Mouse (Mus musculus) midbrain, postnatal 0 days (tissue): ENCODE results near the gene Fryl. TPM values are rescaled to one million over a fixed set of nuclear protein-coding genes. Genes with fewer than 3 reads are reported as not detected.

Experiments used
- ATAC-seq: fragments of 200-750 bp; cut with Nextera tagmentation; 2 replicates; pipeline ENCODE4 v1.8.0; 2017; ENCODE audit warnings: moderate number of reproducible peaks, mild to moderate bottlenecking, moderate TSS enrichment, moderate library complexity; ENCODE audit not compliant: low FRiP score
- DNase-seq: peaks from one replicate; pipeline ENCODE4 v3.0.0-alpha.2; 2015; ENCODE audit warnings: low spot score
- H3K27ac ChIP-seq: fragments of 300-500 bp; sonication (generic); 2 replicates; pipeline ENCODE4 v1.5.1; 2014; ENCODE audit warnings: low read depth, mild to moderate bottlenecking, low read length, mixed read lengths
- H3K27me3 ChIP-seq: fragments of 300-500 bp; sonication (generic); 2 replicates; pipeline ENCODE4 v1.6.1; 2014; ENCODE audit warnings: low read length, control low read depth, mixed read lengths; ENCODE audit not compliant: insufficient read depth
- H3K36me3 ChIP-seq: fragments of 300-500 bp; sonication (generic); 2 replicates; pipeline ENCODE4 v1.6.1; 2014; ENCODE audit warnings: low read length, control low read depth, mixed read lengths; ENCODE audit not compliant: insufficient read depth
- H3K4me1 ChIP-seq: fragments of 300-500 bp; sonication (generic); 2 replicates; pipeline ENCODE4 v1.6.1; 2014; ENCODE audit warnings: mild to moderate bottlenecking, control low read depth, antibody characterized with exemption, low read length, mixed read lengths; ENCODE audit not compliant: insufficient read depth
- H3K4me2 ChIP-seq: fragments of 300-500 bp; sonication (generic); 2 replicates; pipeline ENCODE4 v1.6.1; 2014; ENCODE audit warnings: low read depth, mild to moderate bottlenecking, low read length, mixed read lengths; ENCODE audit not compliant: poor library complexity, severe bottlenecking
- H3K4me3 ChIP-seq: fragments of 300-500 bp; sonication (generic); 2 replicates; pipeline ENCODE4 v1.5.1; 2014; ENCODE audit warnings: low read depth, mild to moderate bottlenecking, low read length, moderate library complexity
- H3K9ac ChIP-seq: fragments of 300-500 bp; sonication (generic); replicated peaks from 2 replicates; pipeline ENCODE4 v1.6.1; 2014; ENCODE audit warnings: mild to moderate bottlenecking, low read length, moderate library complexity, mixed read lengths; ENCODE audit not compliant: poor library complexity, severe bottlenecking
- H3K9me3 ChIP-seq: fragments of 300-500 bp; sonication (generic); 2 replicates; pipeline ENCODE4 v1.6.1; 2016; ENCODE audit warnings: low read length, control low read depth
- CTCF ChIP-seq: IDR thresholded peaks from 2 replicates; pipeline ENCODE4 v1.5.1; 2016; ENCODE audit warnings: antibody characterized with exemption, mild to moderate bottlenecking
- WGBS: fragments of 180-500 bp; shearing (Covaris S2); extraction: QIAGEN DNeasy Blood & Tissue Kit; methylation state at CpG from one replicate; pipeline ENCODE4 v1.1.7; 2014; 5-methylcytosine and 5-hydroxymethylcytosine counted together
- polyA plus RNA-seq: library from polyadenylated mRNA; unstranded; fragments of >200 nt; fragmentation: Nextera tagmentation; extraction: Ambion mirVana; gene quantifications from 2 replicates; pipeline ENCODE4 v1.2.1, GENCODE M21; 2015
- total RNA-seq: library from RNA; depleted of rRNA; stranded (reverse); fragments of >200 nt; gene quantifications from 2 replicates; pipeline ENCODE4 v1.2.3, GENCODE M21; 2014

Gene Fryl
- total and polyA plus RNA-seq, 2 experiments from 2014 or later = 23.8 to 52.8 TPM

DNA sequence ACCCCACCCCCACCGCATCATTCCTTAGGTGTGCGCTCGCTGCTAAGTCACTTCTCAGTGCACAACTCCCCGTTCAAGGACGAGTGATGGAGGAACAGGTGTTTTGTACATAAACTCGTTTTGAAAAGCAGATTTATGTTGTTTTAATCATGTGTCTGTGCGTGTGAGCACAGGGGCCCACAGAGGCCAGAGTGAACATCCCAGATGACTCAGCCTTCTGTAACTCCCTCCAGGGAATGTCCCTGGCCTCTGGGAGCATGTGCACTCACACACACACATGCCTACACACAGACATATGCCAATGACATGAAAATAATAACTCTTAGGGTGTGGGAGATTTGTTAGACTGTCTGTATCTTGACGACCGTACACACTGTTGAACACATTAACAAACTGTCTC is 118.9 kb downstream of the Fryl start:
- no peak overlapping the region for H3K9ac ChIP-seq
- no peaks in the 10 kb centered on the region for H3K9me3 ChIP-seq
- no peak overlapping the region for H3K27ac ChIP-seq
- DNase-seq (no peak), ATAC-seq (no peak)
- no peak overlapping the region for H3K4me2 ChIP-seq
- H3K4me3 ChIP-seq = no peak overlapping the region
- WGBS = 91% methylated on average over 9 of the region's 9 CpGs
- H3K4me1 ChIP-seq = no peaks in the 10 kb centered on the region
- no peak for TF ChIP-seq CTCF
- H3K27me3 ChIP-seq = no peaks in the 10 kb centered on the region
- peaks cover 3% of the 10 kb centered on the region; the same call in 1 of the 2 replicates for H3K36me3 ChIP-seq

DNA sequence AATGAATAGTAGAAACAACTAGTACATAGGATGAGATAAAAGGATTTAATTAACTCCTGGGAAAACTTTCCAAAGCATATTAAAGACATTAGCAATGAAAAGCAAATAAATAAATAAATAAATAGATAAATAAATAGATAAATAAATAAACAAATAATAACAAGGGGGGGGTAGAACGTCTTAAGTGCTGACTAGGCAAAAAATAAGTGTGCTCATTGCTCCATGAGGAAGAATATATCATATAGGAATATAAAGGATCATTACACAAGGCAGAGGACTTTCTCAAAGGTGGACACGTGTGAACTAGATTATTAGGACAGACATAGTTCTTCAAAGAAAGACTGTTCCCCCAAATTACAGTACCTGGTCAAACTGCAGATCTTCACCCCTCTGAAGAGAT is 120.5 kb downstream of the Fryl start:
- ATAC-seq (no peak), DNase-seq (no peak)
- H3K27ac ChIP-seq = no peak overlapping the region
- no peak overlapping the region for H3K4me2 ChIP-seq
- H3K9me3 ChIP-seq = no peaks in the 10 kb centered on the region
- TF ChIP-seq CTCF = no peak
- no peak overlapping the region for H3K4me3 ChIP-seq
- no peaks in the 10 kb centered on the region for H3K27me3 ChIP-seq
- 87% methylated on average over 2 of the region's 2 CpGs for WGBS
- no peaks in the 10 kb centered on the region for H3K4me1 ChIP-seq
- peaks cover 1% of the 10 kb centered on the region; the same call in 1 of the 2 replicates for H3K36me3 ChIP-seq
- no peak overlapping the region for H3K9ac ChIP-seq

DNA sequence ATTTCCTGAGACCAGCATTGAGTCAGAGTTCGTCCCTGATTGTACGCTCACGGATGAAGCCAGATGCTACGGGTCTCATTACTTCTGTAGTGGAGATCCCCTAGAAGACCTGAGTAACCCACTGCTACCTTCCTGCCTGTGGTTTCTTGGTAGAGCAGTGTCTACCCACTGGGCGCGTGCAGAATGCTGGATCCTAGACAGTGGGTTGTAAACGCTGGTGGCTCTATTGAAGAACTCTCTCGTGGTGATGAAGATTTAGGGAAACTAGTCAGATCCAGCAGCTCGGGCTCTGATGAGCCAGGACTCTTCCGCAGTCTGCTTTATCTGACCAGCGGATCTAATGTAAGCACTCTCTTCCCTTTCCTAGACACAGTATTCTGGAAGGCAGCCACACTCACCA is 121.3 kb downstream of the Fryl start:
- 92% methylated on average over 11 of the region's 11 CpGs for WGBS
- ATAC-seq (no peak), DNase-seq (no peak)
- Histone ChIP-seq H3K4me1 (no peaks in the 10 kb centered on the region), H3K4me2 (no peak overlapping the region), H3K9me3 (no peaks in the 10 kb centered on the region), H3K4me3 (no peak overlapping the region), H3K27ac (no peak overlapping the region), H3K27me3 (no peaks in the 10 kb centered on the region), H3K36me3 (no peaks in the 10 kb centered on the region), H3K9ac (no peak overlapping the region)
- no peak for TF ChIP-seq CTCF

DNA sequence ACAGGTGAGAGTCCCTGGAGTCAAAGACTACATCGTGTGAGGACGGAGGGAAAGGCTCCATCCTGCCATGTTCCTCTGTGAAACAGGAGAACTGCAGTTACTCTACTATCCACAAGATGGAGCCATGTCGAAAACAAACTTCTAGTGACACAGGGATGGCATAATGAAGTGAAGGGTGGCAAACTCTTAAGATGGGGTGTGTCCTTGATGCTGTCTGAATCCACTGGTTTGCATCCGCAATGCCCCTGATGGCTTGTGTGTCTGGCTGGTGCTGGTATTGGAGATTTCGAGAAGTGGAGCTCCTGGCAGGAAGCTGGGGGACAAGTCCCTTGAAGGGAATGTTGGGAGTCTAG is 122.6 kb downstream of the Fryl start:
- peak; percentile 93 for TF ChIP-seq CTCF
- Histone ChIP-seq H3K27me3 (no peaks in the 10 kb centered on the region), H3K4me1 (no peaks in the 10 kb centered on the region), H3K4me2 (no peak overlapping the region), H3K36me3 (no peaks in the 10 kb centered on the region), H3K9ac (no peak overlapping the region), H3K9me3 (no peaks in the 10 kb centered on the region), H3K27ac (no peak overlapping the region), H3K4me3 (no peak overlapping the region)
- ATAC-seq (no peak), DNase-seq (peak; percentile 71)
- WGBS = 40% methylated on average over 5 of the region's 5 CpGs

DNA sequence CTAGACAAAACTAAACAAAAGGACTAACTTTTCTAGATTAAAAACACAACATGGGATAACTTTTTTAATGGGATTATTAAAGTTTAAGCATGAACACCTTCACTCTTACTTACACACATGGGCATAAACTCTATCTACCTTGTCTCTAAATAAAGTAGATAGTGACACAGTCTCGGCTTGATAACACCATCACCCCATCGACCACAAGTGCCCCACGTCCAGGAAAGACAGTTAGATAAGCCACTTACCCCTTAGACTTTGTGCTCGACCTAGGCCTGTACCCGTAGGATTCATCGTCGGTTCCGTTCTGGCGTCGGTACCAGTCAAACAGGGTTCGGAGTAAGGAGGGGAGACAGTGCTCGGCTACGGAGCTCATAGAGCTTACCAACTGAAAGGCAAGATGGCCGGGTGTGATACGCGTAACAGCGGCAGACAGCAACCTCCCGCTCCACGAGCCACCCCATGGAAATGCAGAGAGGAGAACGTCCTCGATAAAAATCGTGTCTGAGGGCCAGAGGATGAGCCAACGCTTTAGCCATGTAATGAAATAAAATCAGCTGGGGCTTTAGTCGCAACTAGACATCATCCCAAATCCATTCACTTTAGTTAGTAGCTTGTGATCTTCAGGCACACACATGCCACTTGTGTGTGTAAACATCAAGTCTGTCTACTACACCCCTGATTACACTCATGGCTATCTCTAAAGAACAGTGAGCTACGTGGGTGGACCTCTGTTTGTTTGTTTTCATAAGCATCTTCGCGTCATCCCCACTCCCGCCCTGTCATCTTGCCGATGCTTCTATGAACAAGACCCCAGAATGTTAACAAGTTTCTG is 123.2 kb downstream of the Fryl start:
- Histone ChIP-seq H3K27me3 (no peaks in the 10 kb centered on the region), H3K4me2 (no peak overlapping the region), H3K9ac (no peak overlapping the region), H3K9me3 (no peaks in the 10 kb centered on the region), H3K27ac (no peak overlapping the region), H3K36me3 (no peaks in the 10 kb centered on the region), H3K4me1 (no peaks in the 10 kb centered on the region), H3K4me3 (no peak overlapping the region)
- ATAC-seq (no peak), DNase-seq (no peak)
- WGBS = 95% methylated on average over 29 of the region's 29 CpGs
- TF ChIP-seq CTCF = no peak

DNA sequence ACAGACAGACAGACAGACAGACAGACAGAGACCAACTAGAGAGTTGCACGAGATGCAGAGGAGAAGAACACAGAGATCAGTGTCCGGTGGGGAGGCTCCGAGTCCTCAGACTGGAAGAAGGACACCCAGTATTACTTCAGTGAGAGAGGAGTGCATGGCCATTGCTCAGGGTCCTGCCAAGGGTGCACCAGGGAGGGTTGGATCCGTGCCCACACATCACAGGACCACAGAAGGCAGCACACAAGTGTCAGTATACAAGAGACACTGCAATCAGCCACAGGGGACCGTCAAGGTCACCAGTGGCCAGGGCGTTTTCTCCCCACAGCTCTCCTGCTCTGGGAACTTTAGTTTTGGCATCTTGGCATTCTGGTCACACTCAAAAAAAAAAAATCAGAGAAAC is 125.4 kb downstream of the Fryl start:
- no peaks in the 10 kb centered on the region; the same call in 1 of the 2 replicates for H3K36me3 ChIP-seq
- no peaks in the 10 kb centered on the region for H3K27me3 ChIP-seq
- no peak overlapping the region for H3K4me2 ChIP-seq
- no peaks in the 10 kb centered on the region for H3K4me1 ChIP-seq
- no peak for TF ChIP-seq CTCF
- no peak overlapping the region for H3K27ac ChIP-seq
- H3K9ac ChIP-seq = no peak overlapping the region
- H3K4me3 ChIP-seq = no peak overlapping the region
- no peak for ATAC-seq
- no peak for DNase-seq
- H3K9me3 ChIP-seq = no peaks in the 10 kb centered on the region
- 84% methylated on average over 6 of the region's 6 CpGs for WGBS
